ENCODE assay signal across 7 mouse cellular contexts in the genomic region with DNA sequence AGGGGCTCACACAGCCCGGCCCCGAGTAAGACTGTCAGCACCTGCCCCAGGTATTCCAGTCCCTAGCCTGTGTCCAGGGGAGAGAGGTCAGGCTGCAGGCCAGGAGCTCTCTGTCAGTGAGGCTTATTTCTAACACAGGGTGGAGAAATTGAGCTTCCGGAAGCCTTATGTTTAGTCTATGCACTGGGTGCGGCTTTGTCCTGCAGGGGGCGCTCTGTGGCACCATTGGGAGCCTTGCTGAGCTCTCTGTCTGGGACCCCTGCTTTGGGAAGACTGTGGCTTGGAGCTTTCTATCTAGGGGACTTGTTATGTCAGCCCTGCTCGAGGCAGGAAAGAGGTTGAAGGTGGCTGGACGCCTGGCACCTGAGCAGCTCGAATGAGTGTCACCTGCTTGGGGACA. TPM values are rescaled to one million over a fixed set of nuclear protein-coding genes. Genes with fewer than 3 reads are reported as not detected.
A peak's percentile ranks its signal among the peaks of the same experiment; 100 is the strongest.
DNase-seq lines count a peak whose midpoint lies in the region; TF ChIP-seq lines count a peak whose summit lies in the region.

No protein-coding gene starts in this region.

- no peak for DNase-seq in left cerebral cortex, adult 2 months (ENCODE audit: extremely low spot score in 1 of 2, low spot score in 2 of 2)
- DNase-seq in left cerebral cortex, adult 8-10 months (ENCODE audit: low spot score in 2 of 2) = no peak
- DNase-seq in adrenal gland, postnatal 10 days = peak; percentile 79
- DNase-seq in embryonic facial prominence, embryonic 10.5 days (ENCODE audit: low spot score) = peak; percentile 79
- DNase-seq in layer of hippocampus, adult 2 months (ENCODE audit: low spot score in 2 of 2) = peak in 1 of 2 experiments; percentile 68
- DNase-seq in retina, postnatal 1 day = peak; percentile 78

- WGBS in embryonic facial prominence, embryonic 10.5 days = 41% methylated on average over 8 of the region's 8 CpGs

- peaks cover 5% of the 10 kb centered on the region for H3K4me1 ChIP-seq in ES-Bruce4 (ENCODE audit: control insufficient read depth, insufficient read depth, low read length)
- H3K4me1 ChIP-seq in embryonic facial prominence, embryonic 10.5 days = peaks cover 87% of the 10 kb centered on the region

- no peaks in the 10 kb centered on the region for H3K36me3 ChIP-seq in ES-Bruce4 (ENCODE audit: control insufficient read depth, insufficient read depth, low read length, poor library complexity, severe bottlenecking)
- H3K36me3 ChIP-seq in embryonic facial prominence, embryonic 10.5 days (replicated peaks) = peaks cover 4% of the 10 kb centered on the region; the same call in 1 of the 2 replicates

- no peaks in the 10 kb centered on the region for H3K27me3 ChIP-seq in ES-Bruce4 (ENCODE audit: control insufficient read depth, insufficient read depth, low read length, poor library complexity, severe bottlenecking)
- peaks cover 62% of the 10 kb centered on the region for H3K27me3 ChIP-seq in embryonic facial prominence, embryonic 10.5 days (replicated peaks; ENCODE audit: low read depth, poor library complexity, severe bottlenecking)

- peak; percentile 62 for TF ChIP-seq CTCF in left cerebral cortex, adult 2 months (IDR thresholded peaks at IDR 0.05)
- peak; percentile 84 for TF ChIP-seq CTCF in ES-Bruce4 (IDR thresholded peaks at IDR 0.05; ENCODE audit: low read depth, low read length)
- TF ChIP-seq CTCF in layer of hippocampus, adult 2 months (conservative IDR thresholded peaks at IDR 0.05) = peak; percentile 81

- 0 out of 2 replicates have a peak overlapping the region, but pooled peaks have one; percentile 40 for H3K27ac ChIP-seq in left cerebral cortex, adult 2 months
- no peak overlapping the region for H3K27ac ChIP-seq in ES-Bruce4 (ENCODE audit: insufficient read depth, low read length)
- H3K27ac ChIP-seq in embryonic facial prominence, embryonic 10.5 days (replicated peaks) = peak overlapping the region; percentile 32; the same call in 1 of the 2 replicates
- H3K27ac ChIP-seq in layer of hippocampus, adult 2 months = peak overlapping the region; percentile 87

- TF ChIP-seq EP300 in ES-Bruce4 (IDR thresholded peaks at IDR 0.05; ENCODE audit: insufficient read depth, low read depth, low read length) = no peak

- intact Hi-C loops in left cerebral cortex, adult 2 months (cut with DNase I) = no loop called here

- H3K9ac ChIP-seq in ES-Bruce4 (ENCODE audit: low read depth, poor library complexity, severe bottlenecking) = no peak overlapping the region

- no peak overlapping the region for H3K4me3 ChIP-seq in left cerebral cortex, adult 2 months
- no peak overlapping the region for H3K4me3 ChIP-seq in ES-Bruce4 (ENCODE audit: low read depth, low read length)
- no peak overlapping the region for H3K4me3 ChIP-seq in embryonic facial prominence, embryonic 10.5 days
- no peak overlapping the region for H3K4me3 ChIP-seq in layer of hippocampus, adult 2 months

- H3K9me3 ChIP-seq in ES-Bruce4 (replicated peaks; ENCODE audit: control insufficient read depth, insufficient read depth, low read length, poor library complexity, severe bottlenecking) = no peaks in the 10 kb centered on the region
- H3K9me3 ChIP-seq in embryonic facial prominence, embryonic 10.5 days = no peaks in the 10 kb centered on the region

- no peak for TF ChIP-seq POLR2A in ES-Bruce4 (IDR thresholded peaks at IDR 0.05; ENCODE audit: insufficient read depth, low read length)

RNA-seq across cellular contexts. Expression of gene Nat9, which starts 37.2 kb away (rescaled TPM):
- total RNA-seq in left cerebral cortex, adult 2 months (2021) = 10 to 100 TPM; 23.1 to 25.6 TPM
- total RNA-seq in left cerebral cortex, adult 8-10 months (2022) = 10 to 100 TPM; 27.0 to 33.4 (median 29.6) TPM
- 13.1 and 16.2 TPM in 2 replicates for polyA plus RNA-seq in ES-Bruce4 (2011; ENCODE audit: insufficient read depth, insufficient read length, low read depth, missing spikeins)
- total RNA-seq in adrenal gland, postnatal 10 days (2021) = 10 to 100 TPM; 27.4 to 28.4 TPM
- 18.2 and 18.4 TPM in 2 replicates for polyA plus RNA-seq in embryonic facial prominence, embryonic 10.5 days (2016; fragmentation: Nextera tagmentation; extraction: Ambion mirVana)
- total RNA-seq in layer of hippocampus, adult 2 months (2021) = 10 to 100 TPM; 20.5 to 20.6 TPM

RNA-seq across cellular contexts. Expression of gene Tmem104, which starts 37.6 kb away (rescaled TPM):
- total RNA-seq in left cerebral cortex, adult 2 months (2021) = 10 to 100 TPM; 16.2 to 16.8 TPM
- 10 to 100 TPM; 14.0 to 24.5 (median 16.9) TPM for total RNA-seq in left cerebral cortex, adult 8-10 months (2022)
- polyA plus RNA-seq in ES-Bruce4 (2011; ENCODE audit: insufficient read depth, insufficient read length, low read depth, missing spikeins) = 4.8 and 8.0 TPM in 2 replicates
- 10 to 100 TPM in 1 of 2 experiments, 1 to 10 TPM in 1; 9.5 to 15.7 TPM for total RNA-seq in adrenal gland, postnatal 10 days (2021)
- polyA plus RNA-seq in embryonic facial prominence, embryonic 10.5 days (2016; fragmentation: Nextera tagmentation; extraction: Ambion mirVana) = 10.1 and 10.3 TPM in 2 replicates
- 10 to 100 TPM; 18.1 to 20.1 TPM for total RNA-seq in layer of hippocampus, adult 2 months (2021)

RNA-seq across cellular contexts. Expression of gene Grin2c, which starts 42.2 kb away (rescaled TPM):
- 10 to 100 TPM; 37.4 to 40.0 TPM for total RNA-seq in left cerebral cortex, adult 2 months (2021)
- total RNA-seq in left cerebral cortex, adult 8-10 months (2022) = 10 to 100 TPM; 32.4 to 37.5 (median 36.3) TPM
- 0.13 TPM in 1 of 2 replicates, not detected in the other for polyA plus RNA-seq in ES-Bruce4 (2011; ENCODE audit: insufficient read depth, insufficient read length, low read depth, missing spikeins)
- total RNA-seq in adrenal gland, postnatal 10 days (2021) = under 1 TPM; 0.61 to 0.75 TPM
- polyA plus RNA-seq in embryonic facial prominence, embryonic 10.5 days (2016; fragmentation: Nextera tagmentation; extraction: Ambion mirVana) = 0.06 and 0.07 TPM in 2 replicates
- total RNA-seq in layer of hippocampus, adult 2 months (2021) = 10 to 100 TPM; 47.4 to 47.5 TPM

RNA-seq across cellular contexts. Expression of gene Fdxr, which starts 52.0 kb away (rescaled TPM):
- total RNA-seq in left cerebral cortex, adult 2 months (2021) = 10 to 100 TPM; 15.9 to 17.9 TPM
- total RNA-seq in left cerebral cortex, adult 8-10 months (2022) = 10 to 100 TPM; 15.1 to 20.1 (median 17.5) TPM
- polyA plus RNA-seq in ES-Bruce4 (2011; ENCODE audit: insufficient read depth, insufficient read length, low read depth, missing spikeins) = 11.6 and 12.8 TPM in 2 replicates
- total RNA-seq in adrenal gland, postnatal 10 days (2021) = 100 to 1,000 TPM; 368 to 383 TPM
- 17.6 and 18.1 TPM in 2 replicates for polyA plus RNA-seq in embryonic facial prominence, embryonic 10.5 days (2016; fragmentation: Nextera tagmentation; extraction: Ambion mirVana)
- total RNA-seq in layer of hippocampus, adult 2 months (2021) = 10 to 100 TPM; 22.4 to 22.5 TPM

Comparison
In these comparisons a context has a peak if more than half of its experiments do, and no peak if none do; other contexts are left out.
1. DNase-seq: peak in adrenal gland, postnatal 10 days (single experiment), embryonic facial prominence, embryonic 10.5 days (single experiment) and retina, postnatal 1 day (single experiment); none in left cerebral cortex, adult 2 months (0 of 2) and left cerebral cortex, adult 8-10 months (0 of 2).
2. RNA of gene Grin2c, which starts 42.2 kb away (total RNA-seq): 47.4 to 47.5 TPM in layer of hippocampus, adult 2 months, 37.4 to 40.0 TPM in left cerebral cortex, adult 2 months and 32.4 to 37.5 TPM in left cerebral cortex, adult 8-10 months; 0.61 to 0.75 TPM in adrenal gland, postnatal 10 days; every median in the first group is over 10 times any median in the second.
3. Peak in every context shown above with its lines, with median percentiles within 50 percentile points of each other: CTCF ChIP-seq.